Mouse (Mus musculus) left cerebral cortex, adult 6 months (tissue): Measurements from ENCODE around the gene Tas2r103. TPM values are rescaled to one million over a fixed set of nuclear protein-coding genes. Genes with fewer than 3 reads are reported as not detected.

Experiments used
- long read RNA-seq, 2 experiments: library from polyadenylated mRNA; unstranded; transcript quantifications; one replicate each; pipeline ENCODE4 v2.0.0; 2019 to 2020
- polyA plus RNA-seq: library from polyadenylated mRNA; unstranded; fragments of <200 nt; fragmentation: Nextera tagmentation; gene quantifications from 2 replicates; pipeline ENCODE4 v1.2.3, GENCODE M21; 2021

Tas2r103 gene
- polyA plus RNA-seq = not detected in 2 replicates
- long read RNA-seq, experiment 1 = 0 reads
- long read RNA-seq, experiment 2 = 0 reads

GRCm38 (mm10) chr6:133037001-133037400 is at the start of gene Tas2r103:
Gene Tas2r103, minus strand, starts transcription at chr6:133037101.

GRCm38 (mm10) chr6:133055716-133056115 is 18.8 kb upstream of the Tas2r103 start, which contains the start of gene Tas2r140:
Gene Tas2r140, minus strand, starts transcription at chr6:133055816.

Other genes starting within 250 kb of the Tas2r103 start
- not detected in 2 replicates for gene Tas2r117, start 234.3 kb downstream of the Tas2r103 start, polyA plus RNA-seq
- gene Tas2r123, start 190.0 kb downstream of the Tas2r103 start, polyA plus RNA-seq = not detected in 2 replicates
- gene Tas2r116, start 181.7 kb downstream of the Tas2r103 start, polyA plus RNA-seq = not detected in 2 replicates
- not detected in 2 replicates for gene Tas2r110, start 169.1 kb downstream of the Tas2r103 start, polyA plus RNA-seq
- not detected in 2 replicates for gene Tas2r113, start 144.1 kb downstream of the Tas2r103 start, polyA plus RNA-seq
- gene Tas2r125, start 127.5 kb downstream of the Tas2r103 start, polyA plus RNA-seq = not detected in 2 replicates
- not detected in 2 replicates for gene Tas2r129, start 86.0 kb downstream of the Tas2r103 start, polyA plus RNA-seq
- gene Tas2r131, start 79.2 kb downstream of the Tas2r103 start, polyA plus RNA-seq = not detected in 2 replicates
- gene Tas2r109, start 56.1 kb downstream of the Tas2r103 start, polyA plus RNA-seq = not detected in 2 replicates
- gene Tas2r140, start 18.7 kb upstream of the Tas2r103 start, polyA plus RNA-seq = not detected in 2 replicates
- gene Smim10l1, start 67.8 kb upstream of the Tas2r103 start, polyA plus RNA-seq = 219 and 274 TPM in 2 replicates